Mouse (Mus musculus) adrenal gland (tissue): Measurements from ENCODE around the gene Gm11937.

Experiments used
- intact Hi-C: fragments of 180-260 bp; cut with DNase I; formaldehyde crosslinking; loops from one replicate; pipeline ENCODE4 v1.15.1; 2025

Gene Gm11937

DNA sequence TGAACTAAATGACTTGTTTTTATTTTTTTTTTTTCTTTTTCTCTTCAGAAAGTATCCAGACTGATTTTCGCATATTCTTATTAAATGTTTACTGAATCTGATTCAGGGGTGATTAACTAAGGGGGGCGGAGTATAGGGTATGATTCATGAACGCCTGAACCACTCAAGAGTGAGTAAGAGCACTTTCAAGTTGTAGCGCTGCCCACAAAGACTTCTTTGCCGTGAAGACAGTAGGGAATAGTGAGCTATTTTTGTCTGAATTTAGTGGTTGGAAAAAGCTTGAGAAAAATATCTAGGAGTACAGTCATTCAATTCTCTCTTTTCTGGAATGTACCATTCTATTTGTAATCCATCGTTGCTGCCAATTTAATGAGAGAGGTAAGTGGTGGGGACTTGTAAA is 28.4 kb downstream of the Gm11937 start:
- intact Hi-C loops = no loop called here

DNA sequence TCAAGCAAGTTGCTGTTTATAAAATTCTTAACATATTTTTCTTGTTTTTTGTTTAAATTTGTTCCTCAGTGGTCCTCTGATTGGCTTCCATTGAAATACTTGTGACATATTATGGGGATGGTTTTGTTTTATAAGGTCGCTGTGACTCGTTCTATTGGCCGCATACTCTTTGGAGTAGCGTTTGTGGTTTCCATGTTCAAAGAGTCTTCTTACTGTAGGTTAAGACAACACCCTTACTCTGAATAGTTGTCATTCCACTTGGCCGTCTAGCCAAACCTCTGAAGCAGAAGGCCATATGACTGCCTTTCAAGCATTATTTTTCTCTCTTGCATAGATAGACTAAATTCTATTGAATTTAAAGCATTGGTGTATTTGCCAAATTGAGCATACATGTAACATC is 28.9 kb downstream of the Gm11937 start:
- intact Hi-C loops = no loop called here

DNA sequence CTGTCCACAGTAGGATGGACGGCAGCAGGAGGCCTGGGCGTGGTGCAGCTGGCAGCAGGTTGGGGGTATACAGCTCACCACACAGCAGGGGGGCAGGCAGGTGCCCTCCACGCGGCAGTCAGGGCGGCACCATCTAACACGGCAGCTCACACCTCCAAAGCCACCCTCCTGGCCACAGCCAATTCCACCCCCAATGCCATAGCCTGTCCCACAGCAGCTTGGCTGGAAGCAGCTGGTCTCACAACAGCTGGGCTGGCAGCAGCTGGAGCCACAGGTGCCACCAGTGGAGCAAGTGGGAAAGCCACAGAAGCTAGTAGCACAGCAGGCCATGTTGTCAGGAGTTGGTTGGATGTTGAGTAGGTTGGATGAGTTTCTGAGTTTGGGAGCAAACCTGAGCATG is 29.4 kb downstream of the Gm11937 start, which contains the start of gene Krtap1-5:
TSS of gene Krtap1-5 (minus strand) at position 381 of the 400 bp plus-strand sequence.
- intact Hi-C loops = no loop called here

DNA sequence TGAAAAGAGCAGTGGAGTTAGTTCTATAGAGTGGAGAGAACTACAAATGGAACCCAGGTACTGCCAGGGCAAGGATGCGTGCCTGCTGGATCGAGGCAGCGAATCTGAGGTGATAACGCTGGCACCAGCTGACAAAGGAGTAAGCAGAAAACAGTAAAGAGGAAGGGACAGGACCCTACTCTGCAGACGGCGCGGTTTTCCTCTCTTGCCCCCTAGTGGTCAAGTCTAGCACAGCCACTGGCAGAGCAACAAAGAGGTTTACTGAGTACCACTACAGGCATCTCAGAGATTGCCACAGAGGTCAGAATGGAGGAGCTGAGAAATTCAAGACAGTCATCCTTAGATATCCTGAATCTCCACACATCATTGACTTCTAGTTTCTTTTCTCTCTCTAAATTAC is 35.9 kb downstream of the Gm11937 start:
- intact Hi-C loops = loop anchor here (5.0 to 10.0 kb wide), 2 partner anchors 107 to 431 kb away; no protein-coding TSS in a partner anchor

DNA sequence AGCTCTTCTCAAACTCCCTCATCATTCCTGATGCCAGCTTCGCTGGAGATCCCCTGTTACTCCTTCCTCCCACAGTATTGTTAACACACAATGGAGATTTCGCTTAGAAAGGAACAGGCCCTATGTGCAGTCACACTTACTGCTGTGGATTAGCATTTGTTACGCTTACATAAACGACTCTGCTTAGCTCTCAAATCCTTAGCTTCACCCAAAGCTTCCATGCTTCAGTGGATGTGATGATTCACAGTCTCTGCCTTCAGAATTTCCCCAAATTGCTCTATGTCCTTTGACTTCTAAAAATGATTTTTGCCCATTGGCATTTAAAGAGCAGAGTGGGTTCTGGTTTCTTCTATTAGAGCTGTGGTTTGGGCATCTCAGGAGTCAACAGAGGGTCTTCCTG is 36.8 kb downstream of the Gm11937 start:
- intact Hi-C loops = loop anchor here (5.0 to 10.0 kb wide), 2 partner anchors 106 to 432 kb away; no protein-coding TSS in a partner anchor

DNA sequence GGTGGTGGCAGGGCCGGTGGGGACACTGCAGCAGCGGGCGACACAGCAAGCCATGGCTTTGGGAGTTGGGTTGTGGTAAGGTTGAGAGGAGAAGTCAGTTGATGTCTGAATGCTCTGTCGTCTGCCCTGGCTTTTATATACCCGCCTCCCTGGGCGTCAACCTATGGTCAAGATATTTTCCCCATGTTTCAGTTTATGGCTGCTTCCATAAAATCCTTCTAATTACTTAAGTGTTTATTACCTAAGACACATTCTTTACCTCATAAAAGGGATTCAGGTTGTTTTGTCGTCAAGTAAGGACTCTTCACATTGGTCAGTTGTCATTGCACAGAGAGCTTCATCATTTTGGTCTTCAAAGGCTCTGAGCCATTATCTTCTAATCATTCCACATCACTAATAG is 43.5 kb downstream of the Gm11937 start, which contains the start of gene Krtap3-1:
TSS of gene Krtap3-1 (minus strand) at position 101 of the 400 bp plus-strand sequence.
- intact Hi-C loops = no loop called here

DNA sequence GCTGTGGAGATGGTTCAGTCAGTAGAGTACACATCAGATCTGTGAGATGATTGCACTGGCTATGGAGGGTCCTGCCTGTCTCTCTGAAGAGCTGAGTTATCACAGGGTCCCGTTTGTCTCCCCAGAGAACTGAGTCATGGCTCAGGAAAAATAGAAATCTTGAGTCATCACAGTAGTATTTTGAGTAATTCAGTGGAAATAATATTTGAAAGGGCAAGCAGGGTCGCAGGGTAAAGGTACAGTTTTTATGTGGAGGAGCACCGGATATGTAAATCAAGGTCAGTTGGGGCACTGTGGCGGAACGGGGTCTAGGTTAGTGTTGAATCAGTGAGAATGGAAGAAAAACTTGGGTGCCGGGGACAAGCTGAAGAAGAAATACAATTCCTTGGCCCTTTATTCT is 47.4 kb downstream of the Gm11937 start:
- intact Hi-C loops = no loop called here
